Mouse (Mus musculus) small intestine, adult 2 months (tissue): ENCODE data around the gene Myo1d. TPM values are rescaled to one million over a fixed set of nuclear protein-coding genes. Genes with fewer than 3 reads are reported as not detected.

ENCODE experiments used
- H3K27ac ChIP-seq: fragments of 200-500 bp; 2 replicates; pipeline ENCODE4 v1.5.1; 2012; ENCODE audit warnings: low read depth, low read length, control low read depth, inconsistent platforms; ENCODE audit not compliant: insufficient read depth
- H3K27me3 ChIP-seq: fragments of 200-500 bp; 2 replicates; pipeline ENCODE4 v1.6.1; 2012; ENCODE audit warnings: mild to moderate bottlenecking, moderate library complexity, low read length, inconsistent platforms; ENCODE audit not compliant: control insufficient read depth, insufficient read depth
- H3K36me3 ChIP-seq: fragments of 200-500 bp; 2 replicates; pipeline ENCODE4 v1.6.1; 2012; ENCODE audit warnings: mild to moderate bottlenecking, low read length, control low read depth, inconsistent platforms; ENCODE audit not compliant: control insufficient read depth, insufficient read depth
- H3K4me1 ChIP-seq: fragments of 200-500 bp; 2 replicates; pipeline ENCODE4 v1.6.1; 2012; ENCODE audit warnings: low read length, inconsistent platforms, mixed read lengths; ENCODE audit not compliant: control insufficient read depth, insufficient read depth, insufficient read length
- H3K4me3 ChIP-seq: fragments of 200-500 bp; 2 replicates; pipeline ENCODE4 v1.5.1; 2012; ENCODE audit warnings: low read depth, mild to moderate bottlenecking, control low read depth, inconsistent platforms, low read length, moderate library complexity
- CTCF ChIP-seq: fragments of 200-500 bp; IDR thresholded peaks from 2 replicates; pipeline ENCODE4 v1.5.1; 2012; ENCODE audit warnings: low read depth, mild to moderate bottlenecking, control low read depth, inconsistent platforms, low read length, moderate library complexity, mixed read lengths; ENCODE audit not compliant: insufficient replicate concordance, insufficient read length; ENCODE audit errors: extremely low read depth
- POLR2A ChIP-seq: fragments of 200-500 bp; IDR thresholded peaks from 2 replicates; pipeline ENCODE4 v1.6.1; 2012; ENCODE audit warnings: low read depth, mild to moderate bottlenecking, control low read depth, inconsistent platforms, low read length, moderate library complexity
- WGBS: fragments of 180-500 bp; shearing (Covaris S2); methylation state at CpG from one replicate; pipeline ENCODE4 v1.1.7; 2018; 5-methylcytosine and 5-hydroxymethylcytosine counted together
- polyA plus RNA-seq: library from polyadenylated mRNA; depleted of rRNA; stranded (reverse); fragments of >200 nt; gene quantifications from 2 replicates; pipeline ENCODE4 v1.2.3, GENCODE M21; 2012

The Myo1d gene
- polyA plus RNA-seq, 1 experiment, result 139 TPM

DNA sequence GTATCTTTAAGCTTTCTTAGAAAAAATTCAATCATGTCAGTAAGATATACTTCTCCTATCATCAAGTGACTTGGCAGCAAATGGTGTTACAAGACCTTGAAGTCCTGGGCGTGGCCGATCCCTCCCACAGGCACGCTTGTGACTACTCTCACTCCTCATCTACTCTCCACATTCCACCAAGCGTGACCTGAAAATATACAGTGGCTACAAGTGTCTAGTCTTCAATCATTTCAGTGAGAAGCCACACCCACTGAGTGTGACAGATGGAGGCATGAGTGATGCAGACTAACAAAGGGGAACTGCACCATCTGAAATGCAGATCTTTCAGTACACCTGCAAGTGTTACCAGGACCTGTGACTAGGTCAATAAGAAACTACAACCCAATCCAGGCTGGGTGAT lies 79.2 kb downstream of the Myo1d start:
- TF ChIP-seq CTCF, result no peak
- no peak for TF ChIP-seq POLR2A
- Histone ChIP-seq H3K27me3 (no peaks in the 10 kb centered on the region), H3K27ac (no peak overlapping the region), H3K4me3 (no peak overlapping the region), H3K36me3 (no peaks in the 10 kb centered on the region), H3K4me1 (peaks cover 3% of the 10 kb centered on the region; the same call in 1 of the 2 replicates)
- 19% methylated on average over 4 of the region's 4 CpGs for WGBS

GRCm38 (mm10) chr11:80698721-80699120 lies 81.1 kb downstream of the Myo1d start:
- TF ChIP-seq CTCF, result no peak
- no peak for TF ChIP-seq POLR2A
- Histone ChIP-seq H3K36me3 (no peaks in the 10 kb centered on the region), H3K27me3 (no peaks in the 10 kb centered on the region), H3K27ac (no peak overlapping the region), H3K4me3 (no peak overlapping the region), H3K4me1 (peaks cover 3% of the 10 kb centered on the region; the same call in 1 of the 2 replicates)
- 58% methylated on average over 3 of the region's 3 CpGs for WGBS

DNA sequence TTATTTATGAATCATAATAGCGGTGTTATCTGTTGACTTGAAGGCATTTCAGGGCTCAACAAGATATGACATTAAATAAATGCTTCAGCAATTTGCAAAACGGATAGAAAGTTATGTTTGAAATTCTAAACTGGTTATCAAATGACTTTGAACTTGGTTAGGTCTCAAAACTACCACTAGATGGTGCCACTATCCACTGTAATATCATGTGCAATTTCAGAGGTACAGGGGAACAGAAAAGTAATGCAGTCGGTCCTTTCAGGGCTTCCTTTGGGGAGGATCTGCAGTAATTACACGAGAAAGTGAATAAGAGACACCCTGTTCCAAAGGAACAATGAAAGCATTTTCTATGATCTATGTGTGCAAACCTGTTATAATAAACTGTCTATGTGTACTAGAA lies 83.5 kb downstream of the Myo1d start:
- Histone ChIP-seq H3K4me1 (no peaks in the 10 kb centered on the region), H3K27me3 (no peaks in the 10 kb centered on the region), H3K27ac (no peak overlapping the region), H3K4me3 (no peak overlapping the region), H3K36me3 (peaks cover 8% of the 10 kb centered on the region)
- 4% methylated on average over 4 of the region's 4 CpGs for WGBS
- TF ChIP-seq POLR2A (no peak), CTCF (no peak)

- H3K4me1 ChIP-seq, result no peaks in the 10 kb centered on the region; the same call in 1 of the 2 replicates
- H3K36me3 ChIP-seq, result peaks cover 29% of the 10 kb centered on the region
- no peaks in the 10 kb centered on the region for H3K27me3 ChIP-seq
- 84% methylated on average over 5 of the region's 5 CpGs for WGBS
- no peak overlapping the region for H3K4me3 ChIP-seq
- TF ChIP-seq POLR2A (no peak), CTCF (no peak)
- H3K27ac ChIP-seq, result no peak overlapping the region
These were observed 95.2 kb downstream of the Myo1d start for GRCm38 (mm10) chr11:80684603-80685002.

DNA sequence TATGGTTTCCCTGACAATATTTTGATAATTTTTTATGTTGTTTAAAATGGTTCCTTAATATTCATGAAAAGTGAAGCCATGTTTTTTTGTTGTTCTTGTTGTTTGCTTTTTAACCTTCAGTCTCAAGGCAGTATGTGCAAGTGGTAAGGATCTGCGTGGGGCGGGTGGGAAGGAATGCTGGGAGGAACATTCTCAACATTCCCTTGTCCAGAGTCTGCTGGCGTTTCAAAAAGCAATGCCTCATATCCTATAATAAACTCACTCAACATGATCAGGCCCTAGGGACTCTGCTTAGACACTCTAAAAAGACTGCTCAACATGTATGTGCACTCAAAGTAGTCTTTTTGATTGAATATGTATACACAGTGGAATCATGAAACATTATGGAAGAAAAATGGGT lies 97.1 kb downstream of the Myo1d start:
- Histone ChIP-seq H3K27me3 (no peaks in the 10 kb centered on the region), H3K27ac (no peak overlapping the region), H3K4me3 (no peak overlapping the region), H3K36me3 (peaks cover 34% of the 10 kb centered on the region), H3K4me1 (no peaks in the 10 kb centered on the region; the same call in 1 of the 2 replicates)
- WGBS, result 68% methylated on average over 3 of the region's 3 CpGs
- TF ChIP-seq CTCF, result no peak
- no peak for TF ChIP-seq POLR2A

DNA sequence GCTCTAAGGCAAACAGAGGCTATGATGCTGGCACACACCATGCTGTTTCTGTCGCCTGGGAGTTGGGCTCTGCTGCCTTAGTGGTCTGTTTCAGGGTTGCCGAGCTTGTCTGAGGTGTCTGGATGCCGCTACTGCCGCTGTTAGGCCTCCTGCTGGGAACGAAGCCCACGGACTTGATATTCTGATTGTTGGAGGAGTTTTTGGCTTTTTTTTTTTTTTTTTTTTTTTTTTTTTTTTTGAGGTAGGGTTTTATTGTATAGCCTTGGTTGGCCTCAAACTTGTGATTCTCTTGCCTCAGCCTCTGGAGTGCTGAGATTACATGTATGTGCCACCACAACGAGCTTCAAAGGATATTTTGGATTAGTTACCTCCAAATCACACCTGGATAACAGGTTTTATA lies 106.8 kb downstream of the Myo1d start:
- no peaks in the 10 kb centered on the region for H3K4me1 ChIP-seq
- no peak overlapping the region for H3K27ac ChIP-seq
- TF ChIP-seq POLR2A (no peak), CTCF (no peak)
- H3K27me3 ChIP-seq, result no peaks in the 10 kb centered on the region
- no peak overlapping the region for H3K4me3 ChIP-seq
- 82% methylated on average over 7 of the region's 7 CpGs for WGBS
- peaks cover 51% of the 10 kb centered on the region for H3K36me3 ChIP-seq

- Histone ChIP-seq H3K4me3 (no peak overlapping the region), H3K36me3 (peaks cover 59% of the 10 kb centered on the region), H3K27me3 (no peaks in the 10 kb centered on the region), H3K4me1 (no peaks in the 10 kb centered on the region), H3K27ac (no peak overlapping the region)
- TF ChIP-seq POLR2A, result no peak
- 12% methylated on average over 1 of the region's 1 CpGs for WGBS
These were observed 109.4 kb downstream of the Myo1d start for GRCm38 (mm10) chr11:80670391-80670790.

DNA sequence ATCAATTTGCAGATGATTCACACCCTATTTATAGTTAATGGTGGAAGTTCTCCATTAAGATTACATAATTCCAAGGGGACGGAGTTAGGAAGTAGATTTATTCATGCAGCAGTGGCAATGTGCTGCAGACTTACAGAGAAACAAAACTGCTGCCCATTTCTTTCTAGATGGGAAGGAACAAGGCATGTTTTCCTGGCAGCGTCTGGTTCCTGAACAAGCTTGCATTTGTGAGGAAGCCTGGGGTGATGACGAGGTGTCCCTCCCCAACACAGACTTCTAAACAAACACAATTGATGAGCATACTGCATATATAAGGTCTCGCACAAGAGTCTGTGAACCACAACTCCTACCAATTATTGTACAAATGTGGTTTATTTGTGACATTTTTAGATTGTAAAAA lies 109.9 kb downstream of the Myo1d start:
- Histone ChIP-seq H3K4me1 (no peaks in the 10 kb centered on the region), H3K27me3 (no peaks in the 10 kb centered on the region), H3K27ac (no peak overlapping the region), H3K36me3 (peaks cover 56% of the 10 kb centered on the region), H3K4me3 (no peak overlapping the region)
- TF ChIP-seq CTCF, result no peak
- no peak for TF ChIP-seq POLR2A
- WGBS, result 72% methylated on average over 4 of the region's 4 CpGs
